Mouse (Mus musculus): ENCODE results near the gene Mgat3.

DNA sequence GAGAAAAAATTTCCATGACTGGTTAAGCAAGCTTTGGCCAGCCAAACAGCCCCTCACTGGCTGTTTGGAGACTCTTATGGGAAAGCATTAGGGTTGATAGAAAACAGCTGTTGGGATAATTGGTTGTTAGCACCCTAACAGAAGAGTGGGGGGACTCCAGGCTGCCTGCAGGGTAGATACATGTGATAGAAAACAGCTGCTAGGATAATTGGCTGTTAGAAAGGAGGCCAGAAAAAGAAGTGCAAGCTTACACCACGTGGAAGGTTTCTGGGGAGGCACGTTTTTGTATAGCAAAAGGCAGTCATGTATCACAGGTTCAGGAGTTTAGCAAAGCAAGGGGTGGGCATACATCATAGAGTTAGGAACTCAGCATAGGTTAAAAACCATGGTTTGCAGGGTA lies 80.0 kb downstream of the Mgat3 start:
- TF ChIP-seq CTCF (IDR thresholded peaks at IDR 0.05; ENCODE audit: extremely low read depth, insufficient read depth, low read length) (no peak), POLR2A (IDR thresholded peaks at IDR 0.05; ENCODE audit: extremely low read depth, insufficient read depth, low read length) (no peak)

Data from cortical plate, adult 2 months (tissue).